Mouse (Mus musculus): ENCODE data around the gene Inpp5k.
"Not testable (repeated sequence)": the region's sequence is repeated elsewhere in the genome, so short reads cannot be mapped to it uniquely, and the experiment has no call there.

The Inpp5k gene

DNA sequence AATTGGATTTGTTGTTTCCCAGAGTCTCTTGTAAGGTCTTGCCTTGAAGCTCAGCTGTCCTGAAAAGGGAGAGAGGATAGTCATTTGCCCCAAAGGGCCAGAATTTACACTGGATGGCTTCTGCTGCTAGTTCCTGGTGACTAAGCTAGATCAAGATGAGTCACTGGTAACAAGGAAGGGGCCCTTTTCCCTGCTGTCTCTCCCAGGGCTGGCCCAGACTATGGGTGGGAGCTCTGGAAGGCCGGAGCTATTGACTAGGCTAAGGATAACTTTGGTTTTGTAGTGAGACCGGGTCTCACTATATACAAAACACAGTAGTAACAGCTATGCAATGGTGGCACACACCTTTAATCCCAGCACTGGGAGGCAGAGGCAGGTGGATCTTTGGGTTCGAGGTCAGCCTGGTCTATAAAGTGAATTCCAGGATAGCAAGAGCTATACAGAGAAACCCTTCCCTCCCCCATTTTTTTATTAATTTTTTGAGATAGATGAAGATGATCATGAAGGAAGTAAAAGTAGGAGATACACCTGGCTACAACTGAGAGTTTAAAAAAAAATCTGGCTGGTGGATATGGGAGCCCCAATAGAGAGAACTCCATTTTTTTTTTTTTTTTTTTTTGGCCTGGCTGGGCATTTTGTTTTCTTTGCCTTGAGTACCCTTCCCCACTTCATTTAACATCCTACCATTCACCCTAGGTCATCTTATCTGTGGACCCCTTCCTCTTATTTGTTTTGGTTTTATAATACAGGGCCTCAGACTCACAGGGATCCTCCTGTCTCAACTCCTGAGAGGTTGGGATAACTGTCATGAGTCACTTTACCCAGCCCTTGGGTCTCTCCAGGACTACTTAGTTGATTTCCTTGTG lies 47.3 kb downstream of the Inpp5k start:
- peak in 1 of 2 experiments; percentile 15 for DNase-seq (ENCODE audit: low spot score in 2 of 2)

DNA sequence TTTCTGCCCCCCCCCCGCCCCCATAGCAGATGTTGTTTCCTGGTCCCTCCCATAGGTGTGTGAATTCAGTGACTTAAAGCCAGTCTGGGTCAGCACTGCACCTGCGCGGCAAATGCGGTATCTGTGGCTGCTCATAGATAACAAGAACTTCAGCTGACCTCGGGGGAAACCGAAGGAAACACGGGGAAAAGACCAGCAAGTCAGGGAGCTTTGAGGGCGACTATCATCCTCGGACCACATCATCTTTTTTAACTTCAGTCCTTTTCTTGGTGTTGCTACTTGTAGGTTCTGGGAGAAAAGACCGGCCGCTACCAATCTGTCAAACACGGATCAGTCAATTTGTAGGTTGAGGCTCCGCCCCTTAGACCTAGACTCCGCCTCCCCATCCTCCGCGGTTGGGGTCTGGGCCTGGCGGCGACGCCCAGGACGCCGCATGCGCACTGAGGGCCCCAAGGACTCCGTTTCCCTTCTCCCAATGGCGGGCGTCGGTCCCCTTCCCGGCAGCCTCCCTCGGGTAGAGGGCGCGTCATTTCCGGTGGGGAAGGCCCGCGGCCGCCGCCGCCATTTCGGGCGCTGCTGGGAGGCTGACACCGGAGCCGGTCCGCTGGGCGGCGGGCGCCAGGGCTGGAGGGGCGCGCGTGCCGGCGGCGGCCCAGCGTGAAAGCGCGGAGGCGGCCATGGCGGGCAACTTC lies 48.1 kb downstream of the Inpp5k start, which contains the start of gene Crk:
Crk (plus strand) TSS at position 513 of the 692 bp plus-strand sequence.
- peak; percentile 96 to 98 for DNase-seq (ENCODE audit: low spot score in 2 of 2)

DNA sequence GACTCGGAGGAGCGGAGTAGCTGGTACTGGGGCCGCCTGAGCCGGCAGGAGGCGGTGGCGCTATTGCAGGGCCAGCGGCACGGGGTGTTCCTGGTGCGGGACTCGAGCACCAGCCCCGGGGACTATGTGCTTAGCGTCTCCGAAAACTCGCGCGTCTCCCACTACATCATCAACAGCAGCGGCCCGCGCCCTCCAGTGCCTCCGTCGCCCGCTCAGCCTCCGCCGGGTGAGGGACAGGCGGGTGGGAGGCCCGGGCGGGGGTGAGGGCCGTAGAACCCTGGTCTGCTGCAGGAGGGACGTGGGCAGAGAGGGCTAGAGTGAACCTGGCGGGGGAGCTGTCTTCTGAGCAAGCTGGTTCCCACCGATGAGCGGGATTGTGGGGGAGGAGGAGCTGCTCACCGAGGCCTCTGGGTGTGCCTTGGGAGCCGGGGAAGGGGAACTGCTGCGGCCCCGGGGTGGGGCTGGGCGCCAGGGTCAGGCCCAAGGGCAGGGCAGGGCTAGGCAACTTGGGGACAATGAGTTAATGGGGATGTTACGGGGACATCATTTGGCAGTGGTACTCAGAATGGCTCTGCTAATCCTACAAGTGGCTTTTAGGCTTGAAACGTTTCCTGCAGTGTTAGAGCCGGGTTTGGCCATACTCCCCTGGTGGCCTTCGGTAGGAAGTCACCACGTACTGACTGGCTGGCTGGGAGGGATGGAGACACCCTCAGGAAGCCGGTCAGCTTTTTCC lies 48.8 kb downstream of the Inpp5k start:
- peak in 1 of 2 experiments; percentile 62 for DNase-seq (ENCODE audit: low spot score in 2 of 2)

DNA sequence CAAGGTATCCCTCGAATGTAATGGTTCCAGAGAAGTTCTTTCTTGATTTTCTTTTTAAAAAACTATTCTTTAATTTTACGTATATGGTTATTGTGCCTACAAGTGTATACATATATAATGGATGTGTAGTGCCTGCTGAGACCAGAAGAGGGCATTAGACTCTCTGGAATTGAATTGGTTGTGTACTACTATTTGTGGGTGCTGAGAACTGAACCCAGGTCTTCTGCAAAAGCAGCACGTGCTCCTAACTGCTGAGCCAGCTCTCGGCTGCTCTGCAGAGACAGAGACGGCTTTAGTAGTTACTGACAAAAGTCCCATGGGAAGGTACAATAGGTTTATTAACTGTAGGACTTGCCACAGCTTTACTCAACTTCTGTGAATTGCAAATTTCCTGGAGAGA lies 53.7 kb downstream of the Inpp5k start:
- no peak for DNase-seq (ENCODE audit: low spot score in 2 of 2)

DNA sequence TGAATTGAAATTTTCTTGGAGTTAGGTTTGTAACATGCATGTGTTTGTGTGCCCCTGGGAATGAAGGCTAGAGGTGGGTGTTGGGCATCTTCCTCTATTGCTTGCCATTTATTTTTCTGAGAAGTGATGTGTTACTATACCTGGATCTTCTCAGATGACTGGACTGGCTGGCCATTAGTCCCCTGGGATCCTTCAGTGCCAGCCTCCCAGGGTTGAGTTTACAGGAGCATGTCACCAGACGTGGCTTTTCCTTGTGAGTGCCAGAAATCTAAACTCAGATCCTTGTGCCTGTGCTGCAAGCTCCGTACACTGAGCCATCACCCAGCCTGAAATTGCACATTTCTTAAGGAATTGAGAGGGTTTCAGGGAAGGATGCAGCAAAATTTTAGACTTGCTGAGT lies 54.2 kb downstream of the Inpp5k start:
- DNase-seq (ENCODE audit: low spot score in 2 of 2), result no peak

DNA sequence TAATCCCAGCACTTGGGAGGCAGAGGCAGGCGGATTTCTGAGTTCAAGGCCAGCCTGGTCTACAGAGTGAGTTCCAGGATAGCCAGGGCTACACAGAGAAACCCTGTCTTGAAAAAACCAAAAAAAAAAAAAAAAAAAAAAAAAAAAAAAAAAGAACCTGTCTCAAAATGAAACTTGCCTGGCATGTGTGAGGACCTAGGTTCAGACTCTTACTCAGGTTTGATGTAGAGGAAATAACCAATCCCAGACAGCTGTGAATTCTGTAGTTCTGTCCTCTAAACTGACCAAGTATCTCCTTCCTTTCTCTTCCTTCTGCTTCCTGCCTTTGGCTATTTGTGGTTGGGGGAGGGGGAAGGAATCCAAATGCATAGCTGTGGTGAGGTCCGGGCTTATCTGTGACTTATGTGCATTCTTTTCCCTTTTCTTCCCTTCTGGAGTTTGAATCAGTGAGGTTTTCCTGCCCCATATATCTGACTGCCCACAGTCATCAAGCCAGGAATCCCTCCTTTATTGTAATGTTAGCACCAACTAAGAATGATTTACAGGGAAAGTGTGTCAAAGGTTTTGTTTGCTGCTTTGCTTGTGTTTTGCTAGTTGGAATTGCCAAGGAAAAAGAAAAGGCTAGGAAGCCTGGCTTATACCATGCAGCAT lies 56.7 kb downstream of the Inpp5k start:
- DNase-seq (ENCODE audit: low spot score in 2 of 2), result no peak

DNA sequence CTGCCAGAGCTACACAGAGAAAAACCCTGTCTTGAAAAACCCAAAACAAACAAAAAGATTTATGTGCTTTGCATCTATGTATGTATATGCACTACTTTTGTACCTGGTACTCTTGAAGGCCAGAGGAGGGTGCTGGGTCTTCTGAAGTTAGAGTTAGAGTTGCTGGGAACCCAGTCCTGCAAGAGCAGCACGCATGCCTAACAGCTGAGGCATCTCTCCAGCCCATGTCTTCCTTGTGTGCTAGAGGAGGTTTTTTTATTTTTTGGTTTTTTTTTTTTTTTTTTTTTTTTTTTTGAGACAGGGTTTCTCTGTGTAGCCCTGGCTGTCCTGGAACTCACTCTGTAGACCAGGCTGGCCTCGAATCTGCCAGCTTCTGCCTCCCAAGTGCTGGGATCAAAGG lies 57.3 kb downstream of the Inpp5k start:
- no peak for DNase-seq (ENCODE audit: low spot score in 2 of 2)

DNA sequence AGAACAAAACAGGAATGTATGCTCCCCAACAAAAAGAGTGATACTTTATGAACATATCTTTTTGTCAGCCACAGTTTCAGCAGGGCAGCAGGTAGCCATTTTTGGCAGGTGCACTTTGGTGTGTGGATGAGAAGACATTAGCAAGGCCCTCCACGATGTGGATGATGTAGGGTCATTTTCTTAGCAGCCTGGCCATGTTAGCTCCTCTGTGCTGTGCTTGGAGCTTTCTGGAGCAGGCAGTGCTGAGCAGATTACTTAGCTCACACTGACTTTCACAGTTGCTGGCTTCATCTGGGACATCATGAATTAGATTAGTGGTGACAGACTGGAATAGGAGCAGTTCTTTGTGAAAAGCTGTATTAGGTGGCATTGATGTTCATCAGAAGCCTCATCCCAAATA lies 59.2 kb downstream of the Inpp5k start:
- no peak for DNase-seq (ENCODE audit: low spot score in 2 of 2)

DNA sequence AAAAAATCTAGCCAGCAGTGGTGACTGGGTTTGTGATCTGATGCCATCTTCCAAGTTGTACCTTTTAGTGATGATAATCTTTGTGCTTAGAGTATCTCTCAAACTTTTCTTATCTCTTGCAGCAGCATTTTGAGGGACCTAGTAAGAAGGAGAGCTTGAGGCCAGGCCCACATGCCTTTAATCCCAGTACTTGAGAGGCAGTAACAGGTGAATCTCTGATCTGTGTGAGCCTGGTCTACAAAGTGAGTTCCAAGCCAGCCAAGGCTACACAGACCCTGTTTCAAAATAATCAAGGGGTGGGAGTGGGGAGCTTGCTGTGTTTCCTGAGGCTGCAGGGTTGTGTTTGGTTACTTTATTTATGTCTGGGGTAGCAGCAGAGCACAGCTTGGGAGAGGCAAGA lies 60.3 kb downstream of the Inpp5k start:
- no peak for DNase-seq (ENCODE audit: low spot score in 2 of 2)

DNA sequence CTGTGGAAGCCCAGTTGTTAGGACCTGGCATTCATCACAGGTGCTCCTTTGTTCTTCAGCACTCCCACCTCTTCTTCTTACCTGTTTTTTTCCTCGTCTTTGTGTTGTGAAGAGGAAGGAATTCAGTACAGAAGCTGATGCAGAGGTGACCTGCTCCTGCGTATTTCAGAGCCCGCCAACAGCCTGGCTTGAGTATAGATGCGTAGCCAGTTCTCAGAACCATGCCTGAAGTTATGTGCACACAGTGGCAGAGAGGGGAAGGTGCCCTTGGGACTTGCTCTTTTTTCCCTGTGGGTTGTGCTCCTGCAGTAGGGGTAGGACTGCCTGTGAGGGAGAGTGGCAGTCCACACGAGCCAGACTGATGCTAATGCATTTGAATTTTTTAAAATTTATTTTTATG lies 62.8 kb downstream of the Inpp5k start:
- DNase-seq (ENCODE audit: low spot score in 2 of 2), result no peak

DNA sequence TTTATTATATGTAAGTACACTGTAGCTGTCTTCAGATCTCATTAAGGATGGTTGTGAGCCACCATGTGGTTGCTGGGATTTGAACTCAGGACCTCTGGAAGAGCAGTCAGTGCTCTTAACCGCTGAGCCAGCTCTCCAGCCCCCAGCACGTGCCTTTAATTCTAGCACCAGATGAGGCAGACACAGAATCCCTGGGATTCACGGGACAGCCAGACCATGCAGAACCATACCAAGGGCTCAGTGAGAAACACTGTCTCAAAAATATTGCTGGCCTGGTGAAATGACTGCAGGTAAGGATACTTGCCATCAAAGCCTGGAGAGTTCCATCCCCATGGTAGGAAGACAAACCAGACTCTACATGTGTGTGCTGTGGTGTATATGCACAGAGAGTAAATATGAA lies 66.7 kb downstream of the Inpp5k start:
- DNase-seq (ENCODE audit: low spot score in 2 of 2), result not testable (repeated sequence)

Measured in urinary bladder, postnatal 4 days (tissue).